Mouse (Mus musculus): ENCODE measurements at regions not wholly inside any gene's neighbourhood (a gene's known extent, or its start where the extent isn't known, plus 50 kb on each side); places are given as distances from the start of the nearest gene placed in this dataset.

GRCm38 (mm10) chrX:69100216-69100615 lies 207.4 kb upstream of the Gm6812 start:
- DNase-seq, result peak; percentile 14 to 19
